ENCODE assay signal across 9 mouse cellular contexts in the genomic region with DNA sequence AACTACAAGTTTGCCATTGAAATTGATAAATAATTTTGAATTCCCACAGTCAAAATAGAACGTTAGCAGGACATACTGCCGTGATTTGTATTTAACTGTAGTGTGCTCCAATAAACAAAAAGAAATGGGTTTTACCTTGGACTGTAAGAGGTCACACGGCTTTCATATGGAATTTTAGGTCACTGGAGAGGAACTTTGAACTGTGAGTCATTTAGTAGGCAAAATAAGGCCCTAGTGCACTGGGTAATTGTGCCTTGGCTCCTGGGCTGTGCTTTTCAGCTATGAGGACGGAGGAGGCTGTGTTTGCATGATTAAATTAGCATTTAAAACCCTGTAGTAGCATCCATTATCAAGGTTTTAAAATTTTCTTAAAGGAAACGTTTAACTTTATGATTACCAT. TPM values are rescaled to one million over a fixed set of nuclear protein-coding genes. Genes with fewer than 3 reads are reported as not detected.
A peak's percentile ranks its signal among the peaks of the same experiment; 100 is the strongest.
DNase-seq lines count a peak whose midpoint lies in the region; ATAC-seq lines count a peak whose summit lies in the region.
"Had no signal": no experiment of that assay in that cellular context is flagged by ENCODE, and none has a peak within 500 bp of the region (broad histone marks: within the 10 kb centered on the region; RNA-seq: fewer than 3 reads in every experiment).

No protein-coding gene starts in this region.

- H3K27me3 ChIP-seq in heart, embryonic 12.5 days (replicated peaks) = no peaks in the 10 kb centered on the region
- H3K27me3 ChIP-seq in forebrain, embryonic 14.5 days (replicated peaks; ENCODE audit: control insufficient read depth, insufficient read depth, low read length) = no peaks in the 10 kb centered on the region; the same call in 1 of the 2 replicates
- peaks cover 52% of the 10 kb centered on the region for H3K27me3 ChIP-seq in liver, embryonic 13.5 days

- ATAC-seq in heart, embryonic 12.5 days (ENCODE audit: insufficient number of reproducible peaks, low FRiP score) = no peak
- ATAC-seq in forebrain, embryonic 14.5 days = no peak
- ATAC-seq in liver, embryonic 13.5 days (ENCODE audit: low read depth) = no peak

- peaks cover 8% of the 10 kb centered on the region; the same call in 1 of the 2 replicates for H3K4me1 ChIP-seq in heart, embryonic 12.5 days (replicated peaks)
- H3K4me1 ChIP-seq in forebrain, embryonic 14.5 days (ENCODE audit: control insufficient read depth, insufficient read depth, low read length) = peaks cover 8% of the 10 kb centered on the region
- peaks cover 25% of the 10 kb centered on the region for H3K4me1 ChIP-seq in liver, embryonic 13.5 days (replicated peaks)

- no peaks in the 10 kb centered on the region for H3K9me3 ChIP-seq in heart, embryonic 12.5 days (replicated peaks)
- no peaks in the 10 kb centered on the region for H3K9me3 ChIP-seq in forebrain, embryonic 14.5 days (replicated peaks; ENCODE audit: control insufficient read depth, low read length)
- no peaks in the 10 kb centered on the region for H3K9me3 ChIP-seq in liver, embryonic 13.5 days (replicated peaks)

- peak overlapping the region; percentile 79 for H3K9ac ChIP-seq in heart, embryonic 12.5 days
- H3K9ac ChIP-seq in forebrain, embryonic 14.5 days (ENCODE audit: low read length) = peak overlapping the region; percentile 94; the same call in 1 of the 2 replicates
- H3K9ac ChIP-seq in liver, embryonic 13.5 days = no peak overlapping the region

- H3K27ac ChIP-seq in heart, embryonic 12.5 days (ENCODE audit: poor library complexity, severe bottlenecking) = 0 out of 2 replicates have a peak overlapping the region, but pooled peaks have one; percentile 33
- no peak overlapping the region for H3K27ac ChIP-seq in forebrain, embryonic 14.5 days (ENCODE audit: low read depth, low read length)
- H3K27ac ChIP-seq in liver, embryonic 13.5 days = no peak overlapping the region

- intact Hi-C loops in left cerebral cortex, postnatal 36 days (cut with DNase I) = loop anchor here (10.0 kb wide), 3 partner anchors 821 to 1351 kb away; no protein-coding TSS in a partner anchor

- peak overlapping the region; percentile 93 for H3K4me3 ChIP-seq in heart, embryonic 12.5 days
- peak overlapping the region; percentile 93 for H3K4me3 ChIP-seq in forebrain, embryonic 14.5 days (ENCODE audit: low read depth, low read length)
- H3K4me3 ChIP-seq in liver, embryonic 13.5 days (replicated peaks) = peak overlapping the region; percentile 80

- H3K36me3 ChIP-seq in heart, embryonic 12.5 days = no peaks in the 10 kb centered on the region
- peaks cover 2% of the 10 kb centered on the region; the same call in 1 of the 2 replicates for H3K36me3 ChIP-seq in forebrain, embryonic 14.5 days (ENCODE audit: control insufficient read depth, insufficient read depth, low read length)
- H3K36me3 ChIP-seq in liver, embryonic 13.5 days = no peaks in the 10 kb centered on the region

- WGBS in heart, embryonic 12.5 days = 26% methylated on average over 5 of the region's 5 CpGs
- 29% methylated on average over 5 of the region's 5 CpGs for WGBS in forebrain, embryonic 14.5 days
- 34% methylated on average over 5 of the region's 5 CpGs for WGBS in liver, embryonic 13.5 days (ENCODE audit: insufficient replicate concordance)

- H3K4me2 ChIP-seq in heart, embryonic 12.5 days = peak overlapping the region; percentile 80
- H3K4me2 ChIP-seq in forebrain, embryonic 14.5 days (ENCODE audit: low read length) = peak overlapping the region; percentile 82
- peak overlapping the region; percentile 98 for H3K4me2 ChIP-seq in liver, embryonic 13.5 days

- no peak for DNase-seq in heart, adult 9 months (ENCODE audit: low spot score in 2 of 2)
- DNase-seq in A20 (ENCODE audit: low read depth, low spot score) = peak; percentile 65
- no peak for DNase-seq in forebrain, embryonic 14.5 days (ENCODE audit: low spot score)
- no peak for DNase-seq in liver, embryonic 13.5 days
- DNase-seq in yolk sac, embryonic 10.5 days (ENCODE audit: low spot score) = no peak
- no peak for DNase-seq in frontal cortex, postnatal 14 days (ENCODE audit: low spot score in 2 of 2)
- no peak for DNase-seq in left cerebral cortex, postnatal 36 days (ENCODE audit: low spot score in 2 of 2)
- DNase-seq: embryo, embryonic 11 days had no signal

RNA-seq across cellular contexts. Expression of gene Cpeb2, which starts 3.0 kb away (rescaled TPM):
- polyA plus RNA-seq in heart, embryonic 12.5 days (2016; fragmentation: Nextera tagmentation; extraction: Ambion mirVana) = 7.5 and 8.6 TPM in 2 replicates
- 6.9 and 8.7 TPM in 2 replicates for polyA plus RNA-seq in forebrain, embryonic 14.5 days (2014; fragmentation: Nextera tagmentation; extraction: Ambion mirVana)
- 0.63 and 0.69 TPM in 2 replicates for polyA plus RNA-seq in liver, embryonic 13.5 days (2015; fragmentation: Nextera tagmentation; extraction: Ambion mirVana)
- total RNA-seq in left cerebral cortex, postnatal 36 days (2021) = 10 to 100 TPM; 55.2 to 58.8 TPM
